Mouse (Mus musculus): Measurements from ENCODE around the gene Cbfa2t2.
"Not testable (repeated sequence)": the region's sequence is repeated elsewhere in the genome, so short reads cannot be mapped to it uniquely, and the experiment has no call there.

The Cbfa2t2 gene

GRCm38 (mm10) chr2:154474251-154475061, 38.2 kb downstream of the Cbfa2t2 start:
- DNase-seq = no peak

DNA sequence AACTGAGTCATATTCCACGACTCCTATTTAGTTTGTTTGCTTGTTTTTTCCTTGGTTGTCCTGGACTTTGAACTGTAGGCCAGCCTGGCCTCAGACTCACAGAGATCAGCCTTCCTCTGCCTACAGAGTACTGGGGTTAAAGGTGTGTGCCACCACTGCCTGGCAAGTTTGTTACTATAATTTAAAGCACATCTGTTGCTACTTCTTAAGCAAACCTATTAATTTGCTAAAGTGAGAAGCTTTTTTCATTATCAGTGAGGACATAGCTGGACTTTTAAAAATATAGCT, 38.7 kb downstream of the Cbfa2t2 start:
- DNase-seq = no peak

GRCm38 (mm10) chr2:154475861-154476260, 39.6 kb downstream of the Cbfa2t2 start:
- peak; percentile 37 for DNase-seq

DNA sequence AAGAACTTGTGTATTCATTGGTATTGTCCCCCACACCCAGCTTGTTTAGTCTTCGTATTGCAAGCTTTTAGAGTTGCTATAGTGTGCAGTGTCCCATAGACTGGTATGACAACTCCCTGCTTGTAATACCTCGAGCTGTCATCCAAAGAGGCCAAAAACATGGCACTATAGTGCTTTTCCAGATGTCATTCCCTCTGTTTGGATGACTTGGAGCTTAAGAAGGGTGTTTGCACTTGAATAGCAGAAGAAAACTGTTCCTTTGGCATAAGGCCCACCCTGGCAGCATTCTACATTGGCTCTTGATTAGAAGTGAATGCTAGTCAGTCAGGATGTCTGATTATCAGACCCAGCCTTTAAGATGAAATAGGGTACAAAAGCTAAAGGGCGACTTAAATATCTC, 40.7 kb downstream of the Cbfa2t2 start:
- DNase-seq = no peak

- no peak for DNase-seq
Measured at GRCm38 (mm10) chr2:154491788-154492187, 55.5 kb downstream of the Cbfa2t2 start.

- not testable (repeated sequence) for DNase-seq
Measured at GRCm38 (mm10) chr2:154493559-154493958, 57.3 kb downstream of the Cbfa2t2 start.

DNA sequence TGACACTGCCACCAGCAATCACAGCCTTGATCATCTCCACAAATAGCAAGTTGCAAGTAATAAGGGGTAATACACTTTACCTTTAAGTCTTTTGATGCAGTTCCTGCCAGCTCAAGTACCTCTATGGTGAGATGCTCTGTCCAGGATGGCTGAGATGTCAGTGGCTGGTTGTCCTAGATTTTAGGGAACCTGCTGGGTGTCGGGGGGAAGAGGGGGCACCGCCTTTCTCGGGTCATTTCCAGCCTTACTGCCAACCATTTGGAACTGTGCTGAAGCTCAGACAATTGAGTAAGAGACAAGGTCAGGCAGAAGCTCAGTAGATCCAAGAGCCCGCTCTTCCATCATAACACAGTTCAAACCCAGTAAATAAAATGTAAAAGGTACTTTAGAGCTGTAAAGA, 58.7 kb downstream of the Cbfa2t2 start:
- peak; percentile 52 for DNase-seq

GRCm38 (mm10) chr2:154498571-154498970, 62.3 kb downstream of the Cbfa2t2 start:
- peak; percentile 65 for DNase-seq

GRCm38 (mm10) chr2:154499717-154500247, 63.5 kb downstream of the Cbfa2t2 start:
- no peak for DNase-seq

DNA sequence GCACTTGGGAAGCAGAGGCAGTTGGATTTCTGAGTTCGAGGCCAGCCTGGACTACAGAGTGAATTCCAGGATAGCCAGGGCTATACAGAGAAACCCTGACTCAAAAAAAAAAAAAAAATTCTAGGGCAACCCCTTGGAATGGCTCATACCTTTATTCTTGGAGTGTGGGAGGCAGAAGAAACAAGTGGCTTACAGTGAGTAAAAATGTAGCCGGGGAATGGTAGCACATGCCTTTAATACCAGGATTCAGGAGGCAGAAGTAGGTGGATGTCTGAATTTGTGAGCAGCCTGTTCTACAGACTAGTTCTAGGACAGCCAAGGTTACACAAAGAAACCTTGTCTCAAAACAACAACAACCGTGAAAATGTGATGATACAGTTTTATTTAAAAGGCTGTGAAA, 64.5 kb downstream of the Cbfa2t2 start:
- no peak for DNase-seq

GRCm38 (mm10) chr2:154507076-154507475, 70.8 kb downstream of the Cbfa2t2 start:
- DNase-seq = no peak

GRCm38 (mm10) chr2:154507566-154508283, 71.4 kb downstream of the Cbfa2t2 start:
- DNase-seq = peak; percentile 65

- no peak for DNase-seq
Measured at GRCm38 (mm10) chr2:154508450-154508849, 72.2 kb downstream of the Cbfa2t2 start.

DNA sequence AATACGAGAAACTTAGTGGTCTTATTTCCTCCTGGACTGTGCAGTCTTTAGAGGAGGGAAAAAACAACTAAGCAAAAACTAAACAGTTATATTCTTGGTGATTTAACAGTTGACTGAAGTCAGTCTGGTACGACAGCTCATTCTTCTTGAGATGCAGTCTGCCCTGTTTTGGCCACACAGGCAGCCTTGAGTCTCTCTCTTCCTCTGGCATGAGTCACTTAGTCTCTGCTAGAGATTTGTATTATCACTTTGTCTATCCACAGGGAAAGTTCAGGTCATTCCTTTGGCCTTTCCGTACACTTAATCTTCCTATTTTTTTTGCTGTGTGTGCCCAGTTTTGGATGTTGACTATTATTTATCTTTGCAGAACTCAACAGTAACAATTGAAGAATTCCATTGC, 73.9 kb downstream of the Cbfa2t2 start:
- no peak for DNase-seq

DNA sequence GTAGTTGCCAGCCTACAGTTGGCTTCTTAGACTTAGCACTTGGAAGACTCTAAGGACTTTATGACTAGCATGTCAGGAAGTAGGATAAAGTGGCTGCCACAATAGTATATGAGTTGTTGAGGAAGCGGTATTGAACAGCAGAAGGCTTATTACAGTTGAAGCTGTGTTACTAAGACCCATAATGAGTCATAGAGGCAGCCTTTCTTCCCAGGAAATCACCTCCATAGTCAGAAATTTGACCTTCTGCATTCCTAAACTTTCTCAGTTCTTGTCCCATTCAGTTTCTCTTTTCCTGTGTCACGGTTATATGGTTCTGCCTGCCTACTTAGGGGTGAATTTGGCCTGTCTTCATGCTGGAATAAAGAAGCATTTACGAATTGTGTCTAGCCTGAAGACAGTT, 80.7 kb downstream of the Cbfa2t2 start:
- no peak for DNase-seq

- no peak for DNase-seq
Measured at GRCm38 (mm10) chr2:154517424-154517823, 81.1 kb downstream of the Cbfa2t2 start.

GRCm38 (mm10) chr2:154521449-154521848, 85.2 kb downstream of the Cbfa2t2 start:
- DNase-seq = no peak

- DNase-seq = no peak
Measured at GRCm38 (mm10) chr2:154522334-154522733, 86.1 kb downstream of the Cbfa2t2 start.

- no peak for DNase-seq
Measured at GRCm38 (mm10) chr2:154525285-154525684, 89.0 kb downstream of the Cbfa2t2 start.

- DNase-seq = no peak
Measured at GRCm38 (mm10) chr2:154526531-154526930, 90.2 kb downstream of the Cbfa2t2 start.

DNA sequence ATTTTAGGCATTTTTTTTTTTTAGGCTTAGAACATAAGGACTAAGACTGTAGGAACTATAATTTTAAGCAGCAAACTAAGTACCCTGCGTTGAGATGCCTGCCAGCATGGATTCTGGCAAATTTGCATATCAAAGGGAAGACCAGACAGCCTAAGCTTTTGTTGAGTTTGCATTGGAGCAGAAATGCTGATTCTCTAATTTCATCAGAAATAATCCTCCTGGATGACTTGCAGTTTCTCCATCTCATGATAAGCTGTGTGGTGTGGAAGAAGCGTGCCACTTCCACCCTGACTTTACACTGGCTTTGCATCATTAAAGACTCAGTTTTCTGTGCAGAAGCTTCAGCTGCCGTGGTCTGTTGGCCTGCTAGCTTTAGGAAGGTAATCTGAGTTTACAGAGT, 96.6 kb downstream of the Cbfa2t2 start:
- no peak for DNase-seq

GRCm38 (mm10) chr2:154534704-154535270, 98.5 kb downstream of the Cbfa2t2 start:
- DNase-seq = no peak

- DNase-seq = peak; percentile 52
Measured at GRCm38 (mm10) chr2:154538310-154538709, 102.0 kb downstream of the Cbfa2t2 start.

DNA sequence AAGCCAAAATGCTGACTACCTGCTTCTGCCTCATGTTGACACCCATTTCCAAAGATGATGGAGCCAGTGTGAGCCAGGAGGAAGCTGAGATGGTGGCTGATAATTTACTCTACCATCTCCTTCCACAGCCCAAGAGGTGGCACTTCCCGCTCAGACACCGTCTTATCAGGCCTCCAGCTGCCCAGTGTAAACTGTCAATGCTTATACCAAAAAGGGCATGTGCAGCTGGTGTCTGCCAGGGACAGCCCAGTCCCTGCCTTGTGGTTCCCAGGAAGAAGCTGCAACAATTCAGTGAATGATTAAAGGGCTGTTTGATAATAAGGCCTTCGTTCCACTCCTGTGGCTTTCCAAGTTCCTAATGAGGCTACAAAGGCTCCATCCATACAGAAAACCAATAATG, 102.4 kb downstream of the Cbfa2t2 start:
- DNase-seq = no peak

All from cerebellum, adult 11-12 months (tissue).